Mouse (Mus musculus) embryonic fibroblast, embryonic 13.5 days (primary cell): ENCODE results near the gene Car14.
"Not testable (repeated sequence)": the region's sequence is repeated elsewhere in the genome, so short reads cannot be mapped to it uniquely, and the experiment has no call there.

Source experiments
- CTCF ChIP-seq: IDR thresholded peaks from 2 replicates; pipeline ENCODE4 v1.5.1; 2011; ENCODE audit warnings: mild to moderate bottlenecking, control low read depth, low read length, moderate library complexity, borderline replicate concordance; ENCODE audit not compliant: insufficient read depth
- POLR2A ChIP-seq: IDR thresholded peaks from 2 replicates; pipeline ENCODE4 v1.6.1; 2011; ENCODE audit warnings: low read depth, mild to moderate bottlenecking, control low read depth, low read length, moderate library complexity

DNA sequence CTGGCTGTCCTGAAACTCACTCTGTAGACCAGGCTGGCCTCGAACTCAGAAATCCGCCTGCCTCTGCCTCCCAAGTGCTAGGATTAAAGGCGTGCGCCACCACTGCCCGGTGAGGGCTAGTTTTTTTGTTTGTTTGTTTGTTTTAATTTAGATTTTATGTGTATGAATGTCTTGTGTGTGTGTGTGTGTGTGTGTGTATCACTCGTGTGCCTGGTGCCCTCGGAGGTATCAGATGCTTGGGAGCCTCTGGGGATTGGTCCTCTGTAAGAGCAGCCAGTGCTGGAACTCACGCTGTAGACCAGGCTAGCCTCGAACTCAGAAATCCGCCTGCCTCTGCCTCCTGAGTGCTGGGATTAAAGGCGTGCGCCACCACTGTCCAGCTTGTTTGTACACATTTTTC, 47.1 kb upstream of the Car14 start:
- not testable (repeated sequence) for TF ChIP-seq CTCF, POLR2A
